Mouse (Mus musculus): ENCODE measurements around the gene Mucl2. TPM values are rescaled to one million over a fixed set of nuclear protein-coding genes. Genes with fewer than 3 reads are reported as not detected.
"Not testable (repeated sequence)": the region's sequence is repeated elsewhere in the genome, so short reads cannot be mapped to it uniquely, and the experiment has no call there.

Gene Mucl2
- polyA plus RNA-seq (2016; fragmentation: Nextera tagmentation; extraction: Ambion mirVana), result not detected in 2 replicates

- WGBS, result 91% methylated on average over 1 of the region's 1 CpGs
- H3K9ac ChIP-seq, result no peak within 1 kb of the TSS
- no peak within 1 kb of the TSS for H3K27ac ChIP-seq
- no peaks in the 10 kb centered on the region for H3K9me3 ChIP-seq
- no peaks in the 10 kb centered on the region for H3K36me3 ChIP-seq (replicated peaks)
- no peak within 1 kb of the TSS for H3K4me2 ChIP-seq
- no peak within 1 kb of the TSS for H3K4me3 ChIP-seq (replicated peaks)
- no peaks in the 10 kb centered on the region for H3K27me3 ChIP-seq
- no peaks in the 10 kb centered on the region for H3K4me1 ChIP-seq
- no peak for ATAC-seq (ENCODE audit: low FRiP score)
Measured at GRCm38 (mm10) chr15:103899212-103899611, at the start of gene Mucl2. TSS of gene Mucl2 (minus strand) at chr15:103899312.

- 40% methylated on average over 1 of the region's 1 CpGs for WGBS
Measured at GRCm38 (mm10) chr15:103913061-103913460, 13.9 kb upstream of the Mucl2 start.

More at GRCm38 (mm10) chr15:103913061-103913460, 13.9 kb upstream of the Mucl2 start:
- H3K9ac ChIP-seq; H3K36me3 ChIP-seq (replicated peaks); H3K4me1 ChIP-seq; ATAC-seq (ENCODE audit: low FRiP score); H3K27me3 ChIP-seq; H3K4me2 ChIP-seq; H3K9me3 ChIP-seq; H3K4me3 ChIP-seq (replicated peaks); H3K27ac ChIP-seq: not testable (repeated sequence)

Small RNA genes lying within 50 kb of the gene (microRNA-seq; reads per million reads assigned to microRNA genes)
- gene Gm22852, result not detected

Other genes with a start within 250 kb of the Mucl2 start
- not detected in 2 replicates for gene Mucl1, start 143.8 kb downstream of the Mucl2 start, polyA plus RNA-seq (2016; fragmentation: Nextera tagmentation; extraction: Ambion mirVana)

Data from forebrain, embryonic 12.5 days (tissue).